Mouse (Mus musculus) forebrain, embryonic 16.5 days (tissue): ENCODE measurements around the gene Cbx1. TPM values are rescaled to one million over a fixed set of nuclear protein-coding genes. Genes with fewer than 3 reads are reported as not detected.
"Not testable (repeated sequence)": the region's sequence is repeated elsewhere in the genome, so short reads cannot be mapped to it uniquely, and the experiment has no call there.

Experiments
- ATAC-seq: fragments of 200-750 bp; cut with Nextera tagmentation; 2 replicates; pipeline ENCODE4 v1.8.0; 2017; ENCODE audit warnings: mild to moderate bottlenecking, moderate library complexity
- H3K27ac ChIP-seq: fragments of 300-500 bp; sonication (generic); 2 replicates; pipeline ENCODE4 v1.5.1; 2014; ENCODE audit warnings: low read length, control low read depth
- H3K27me3 ChIP-seq: fragments of 300-500 bp; sonication (generic); replicated peaks from 2 replicates; pipeline ENCODE4 v1.6.1; 2014; ENCODE audit warnings: low read length; ENCODE audit not compliant: control insufficient read depth, insufficient read depth
- H3K36me3 ChIP-seq: fragments of 300-500 bp; sonication (generic); 2 replicates; pipeline ENCODE4 v1.6.1; 2014; ENCODE audit not compliant: control insufficient read depth, insufficient read depth
- H3K4me1 ChIP-seq: fragments of 300-500 bp; sonication (generic); replicated peaks from 2 replicates; pipeline ENCODE4 v1.6.1; 2014; ENCODE audit warnings: low read length; ENCODE audit not compliant: control insufficient read depth, insufficient read depth
- H3K4me2 ChIP-seq: fragments of 300-500 bp; sonication (generic); 2 replicates; pipeline ENCODE4 v1.6.1; 2014; ENCODE audit warnings: mild to moderate bottlenecking, low read length, control low read depth
- H3K4me3 ChIP-seq: fragments of 300-500 bp; sonication (generic); replicated peaks from 2 replicates; pipeline ENCODE4 v1.5.1; 2014; ENCODE audit warnings: mild to moderate bottlenecking, low read length, control low read depth
- H3K9ac ChIP-seq: fragments of 300-500 bp; sonication (generic); replicated peaks from 2 replicates; pipeline ENCODE4 v1.6.1; 2014; ENCODE audit warnings: low read depth, low read length, control low read depth
- H3K9me3 ChIP-seq: fragments of 300-500 bp; sonication (generic); 2 replicates; pipeline ENCODE4 v1.6.1; 2016; ENCODE audit warnings: low read length; ENCODE audit not compliant: control insufficient read depth
- WGBS: fragments of 180-500 bp; shearing (Covaris S2); extraction: QIAGEN DNeasy Blood & Tissue Kit; methylation state at CpG from one replicate; pipeline ENCODE4 v1.1.7; 2014; 5-methylcytosine and 5-hydroxymethylcytosine counted together
- polyA plus RNA-seq: library from polyadenylated mRNA; unstranded; fragments of >200 nt; fragmentation: Nextera tagmentation; extraction: Ambion mirVana; gene quantifications from 2 replicates; pipeline ENCODE4 v1.2.1, GENCODE M21; 2015

Gene Cbx1
- polyA plus RNA-seq, 1 experiment from 2014 or later, result 87.7 TPM

- H3K9ac ChIP-seq, result no peak overlapping the region
- H3K4me1 ChIP-seq, result no peaks in the 10 kb centered on the region
- H3K27ac ChIP-seq, result no peak overlapping the region
- no peaks in the 10 kb centered on the region for H3K27me3 ChIP-seq
- H3K4me3 ChIP-seq, result no peak overlapping the region
- H3K36me3 ChIP-seq, result no peaks in the 10 kb centered on the region
- no peak for ATAC-seq
- H3K4me2 ChIP-seq, result no peak overlapping the region
- H3K9me3 ChIP-seq, result no peaks in the 10 kb centered on the region
- WGBS, result 30% methylated on average over 9 of the region's 9 CpGs
These were observed 48.4 kb downstream of the Cbx1 start for GRCm38 (mm10) chr11:96837298-96837697.

GRCm38 (mm10) chr11:96838341-96838740 is 49.4 kb downstream of the Cbx1 start:
- Histone ChIP-seq H3K27ac (no peak overlapping the region), H3K4me3 (no peak overlapping the region), H3K36me3 (no peaks in the 10 kb centered on the region), H3K9me3 (no peaks in the 10 kb centered on the region), H3K4me1 (no peaks in the 10 kb centered on the region), H3K27me3 (no peaks in the 10 kb centered on the region), H3K4me2 (no peak overlapping the region), H3K9ac (no peak overlapping the region)
- no peak for ATAC-seq
- 71% methylated on average over 4 of the region's 4 CpGs for WGBS

DNA sequence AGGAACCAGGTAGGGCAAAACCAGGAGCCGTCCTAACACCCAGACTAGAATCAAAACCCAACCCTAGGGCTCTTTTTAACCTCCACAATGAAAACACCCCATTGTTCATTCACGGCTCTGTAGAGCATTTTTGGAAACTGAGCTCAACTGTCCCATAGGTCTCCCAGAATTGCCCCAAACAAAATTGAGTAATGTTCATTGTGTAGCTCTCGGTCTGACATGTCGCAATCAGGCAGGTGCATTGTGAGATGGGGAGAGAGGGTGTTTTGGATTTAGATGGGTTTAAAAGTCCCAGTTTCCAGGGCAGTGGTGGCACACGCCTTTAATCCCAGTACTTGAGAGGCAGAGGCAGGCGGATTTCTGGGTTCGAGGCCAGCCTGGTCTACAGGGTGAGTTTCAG is 50.5 kb downstream of the Cbx1 start:
- Histone ChIP-seq H3K4me3 (no peak overlapping the region), H3K27me3 (no peaks in the 10 kb centered on the region), H3K4me1 (no peaks in the 10 kb centered on the region), H3K36me3 (no peaks in the 10 kb centered on the region), H3K9ac (no peak overlapping the region), H3K9me3 (no peaks in the 10 kb centered on the region), H3K27ac (no peak overlapping the region), H3K4me2 (no peak overlapping the region)
- 71% methylated on average over 7 of the region's 7 CpGs for WGBS
- no peak for ATAC-seq

GRCm38 (mm10) chr11:96839877-96840276 is 51.0 kb downstream of the Cbx1 start:
- no peaks in the 10 kb centered on the region for H3K9me3 ChIP-seq
- no peak overlapping the region for H3K27ac ChIP-seq
- no peaks in the 10 kb centered on the region for H3K27me3 ChIP-seq
- no peak overlapping the region for H3K4me3 ChIP-seq
- no peak overlapping the region for H3K4me2 ChIP-seq
- H3K36me3 ChIP-seq, result no peaks in the 10 kb centered on the region
- no peak for ATAC-seq
- H3K4me1 ChIP-seq, result no peaks in the 10 kb centered on the region
- WGBS, result 61% methylated on average over 3 of the region's 3 CpGs
- H3K9ac ChIP-seq, result no peak overlapping the region

- H3K4me1 ChIP-seq, result no peaks in the 10 kb centered on the region
- no peaks in the 10 kb centered on the region for H3K36me3 ChIP-seq
- no peak overlapping the region for H3K27ac ChIP-seq
- WGBS, result 40% methylated on average over 8 of the region's 8 CpGs
- H3K4me3 ChIP-seq, result no peak overlapping the region
- no peak overlapping the region for H3K9ac ChIP-seq
- no peaks in the 10 kb centered on the region for H3K27me3 ChIP-seq
- no peaks in the 10 kb centered on the region for H3K9me3 ChIP-seq
- ATAC-seq, result no peak
- H3K4me2 ChIP-seq, result no peak overlapping the region
These were observed 51.4 kb downstream of the Cbx1 start for GRCm38 (mm10) chr11:96840290-96840689.

DNA sequence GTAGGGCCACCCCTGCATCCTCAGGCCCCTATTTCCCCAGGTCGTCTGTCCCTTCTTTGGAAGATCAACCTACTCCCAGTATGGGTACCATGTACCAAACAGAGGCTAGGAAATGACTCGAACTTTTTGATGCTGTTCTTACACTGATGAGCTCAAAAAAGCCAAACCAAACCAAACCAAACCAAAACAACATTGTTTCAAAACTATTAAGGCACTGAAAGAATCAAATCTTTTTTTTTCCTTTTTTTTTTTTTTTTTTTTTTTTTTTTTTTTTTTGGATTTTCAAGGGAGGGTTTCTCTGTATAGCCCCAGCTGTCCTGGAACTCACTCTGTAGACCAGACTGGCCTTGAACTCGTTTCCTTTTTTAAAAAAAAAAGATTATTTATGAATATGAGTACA is 54.7 kb downstream of the Cbx1 start:
- H3K27ac ChIP-seq, result no peak overlapping the region
- peaks cover 1% of the 10 kb centered on the region; the same call in 1 of the 2 replicates for H3K27me3 ChIP-seq
- no peaks in the 10 kb centered on the region for H3K9me3 ChIP-seq
- H3K9ac ChIP-seq, result no peak overlapping the region
- no peak overlapping the region for H3K4me3 ChIP-seq
- WGBS, result 52% methylated on average over 3 of the region's 3 CpGs
- no peaks in the 10 kb centered on the region for H3K36me3 ChIP-seq
- H3K4me2 ChIP-seq, result no peak overlapping the region
- ATAC-seq, result no peak
- no peaks in the 10 kb centered on the region for H3K4me1 ChIP-seq

- 56% methylated on average over 3 of the region's 3 CpGs for WGBS
These were observed 58.3 kb downstream of the Cbx1 start for GRCm38 (mm10) chr11:96847240-96847639.

GRCm38 (mm10) chr11:96848694-96849093 is 59.8 kb downstream of the Cbx1 start:
- ATAC-seq, result no peak
- WGBS, result 50% methylated on average over 9 of the region's 9 CpGs
- no peak overlapping the region for H3K4me3 ChIP-seq
- no peak overlapping the region for H3K4me2 ChIP-seq
- H3K27me3 ChIP-seq, result peaks cover 12% of the 10 kb centered on the region; the same call in 1 of the 2 replicates
- no peaks in the 10 kb centered on the region for H3K36me3 ChIP-seq
- H3K9me3 ChIP-seq, result no peaks in the 10 kb centered on the region
- H3K9ac ChIP-seq, result no peak overlapping the region
- H3K4me1 ChIP-seq, result peaks cover 10% of the 10 kb centered on the region
- H3K27ac ChIP-seq, result no peak overlapping the region

More at GRCm38 (mm10) chr11:96847240-96847639, 58.3 kb downstream of the Cbx1 start:
- Histone ChIP-seq H3K27ac (no peak overlapping the region), H3K9ac (no peak overlapping the region), H3K4me3 (no peak overlapping the region), H3K9me3 (no peaks in the 10 kb centered on the region), H3K4me1 (peaks cover 10% of the 10 kb centered on the region), H3K4me2 (no peak overlapping the region), H3K27me3 (peaks cover 12% of the 10 kb centered on the region; the same call in 1 of the 2 replicates), H3K36me3 (no peaks in the 10 kb centered on the region)
- ATAC-seq, result no peak

DNA sequence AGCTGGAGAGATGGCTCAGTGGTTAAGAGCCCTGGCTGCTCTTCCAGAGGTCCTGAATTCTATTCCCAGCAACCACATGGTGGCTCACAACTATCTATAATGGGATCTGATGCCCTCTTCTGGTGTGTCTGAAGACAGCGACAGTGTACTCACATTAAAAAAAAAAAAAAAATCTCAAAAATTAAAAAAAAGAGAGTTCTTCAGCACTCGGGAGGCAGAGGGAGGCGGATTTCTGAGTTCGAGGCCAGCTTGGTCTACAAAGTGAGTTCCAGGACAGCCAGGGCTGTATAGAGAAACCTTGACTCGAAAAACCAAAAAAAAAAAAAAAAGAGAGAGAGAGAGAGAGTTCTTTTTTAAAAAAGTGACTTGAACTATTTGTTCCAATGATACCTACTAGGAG is 60.2 kb downstream of the Cbx1 start:
- not testable (repeated sequence) for H3K4me1 ChIP-seq, H3K9me3 ChIP-seq, H3K36me3 ChIP-seq, H3K9ac ChIP-seq, ATAC-seq, H3K27ac ChIP-seq, H3K4me3 ChIP-seq
- Histone ChIP-seq H3K4me2 (peak overlapping the region; percentile 61; the same call in 1 of the 2 replicates), H3K27me3 (peaks cover 12% of the 10 kb centered on the region; the same call in 1 of the 2 replicates)
- WGBS, result 72% methylated on average over 5 of the region's 5 CpGs
